Mouse (Mus musculus) MEL (cell line): ENCODE measurements around the gene Dohh. TPM values are rescaled to one million over a fixed set of nuclear protein-coding genes. Genes with fewer than 3 reads are reported as not detected.

Experiments
- DNase-seq: peaks from one replicate; pipeline ENCODE4 v3.0.0; 2011; ENCODE audit warnings: low read depth, low spot score
- H3K27ac ChIP-seq: 2 replicates; pipeline ENCODE4 v1.5.1; 2012; ENCODE audit warnings: low read depth, mild to moderate bottlenecking, control low read depth, low read length, moderate library complexity; ENCODE audit not compliant: control insufficient read depth
- H3K27me3 ChIP-seq, 2 experiments: fragments of 150-350 bp in 1 of 2; sonication (generic) in 1 of 2; 2 replicates each; pipeline ENCODE4 v1.6.1; 2012; ENCODE audit warnings: low read length in 2 of 2, mild to moderate bottlenecking in 2 of 2, improper control_type of control experiment in 1 of 2, moderate library complexity in 1 of 2; ENCODE audit not compliant: insufficient read depth in 2 of 2, control insufficient read depth in 1 of 2
- H3K36me3 ChIP-seq, 2 experiments: 2 replicates each; pipeline ENCODE4 v1.6.1; 2012 to 2014; ENCODE audit warnings: low read length in 2 of 2, improper control_type of control experiment in 1 of 2, inconsistent platforms in 1 of 2, mild to moderate bottlenecking in 1 of 2; ENCODE audit not compliant: insufficient read depth in 2 of 2, control insufficient read depth in 1 of 2
- H3K4me1 ChIP-seq, 2 experiments: fragments of 150-350 bp in 1 of 2; sonication (generic) in 1 of 2; 2 replicates each; pipeline ENCODE4 v1.6.1; 2012; ENCODE audit warnings: low read length in 2 of 2, improper control_type of control experiment in 1 of 2, mild to moderate bottlenecking in 1 of 2; ENCODE audit not compliant: insufficient read depth in 2 of 2, control insufficient read depth in 1 of 2
- H3K4me3 ChIP-seq, 2 experiments: fragments of 150-350 bp in 1 of 2; sonication (generic) in 1 of 2; 2 replicates each; pipeline ENCODE4 v1.5.1; 2012; ENCODE audit warnings: low read depth in 2 of 2, low read length in 2 of 2, mild to moderate bottlenecking in 2 of 2, moderate library complexity in 2 of 2, control low read depth in 1 of 2, improper control_type of control experiment in 1 of 2; ENCODE audit not compliant: control insufficient read depth in 1 of 2, insufficient read depth in 1 of 2
- H3K79me2 ChIP-seq: 2 replicates; pipeline ENCODE4 v1.6.1; 2012; ENCODE audit warnings: mild to moderate bottlenecking, low read length, moderate library complexity; ENCODE audit not compliant: control insufficient read depth, poor library complexity, insufficient read depth
- H3K9ac ChIP-seq: 2 replicates; pipeline ENCODE4 v1.6.1; 2012; ENCODE audit warnings: low read depth, mild to moderate bottlenecking, control low read depth, low read length, moderate library complexity; ENCODE audit not compliant: control insufficient read depth, poor library complexity, severe bottlenecking
- H3K9me3 ChIP-seq: fragments of 150-350 bp; sonication (generic); replicated peaks from 2 replicates; pipeline ENCODE4 v1.6.1; 2012; ENCODE audit warnings: mild to moderate bottlenecking, low read length, improper control_type of control experiment, moderate library complexity; ENCODE audit not compliant: insufficient read depth
- BHLHE40 ChIP-seq: IDR thresholded peaks from 2 replicates; pipeline ENCODE4 v1.6.1; 2012; ENCODE audit warnings: low read depth, mild to moderate bottlenecking, inconsistent platforms, low read length, improper control_type of control experiment, borderline replicate concordance
- CHD1 ChIP-seq: IDR thresholded peaks from 2 replicates; pipeline ENCODE4 v1.6.1; 2012; ENCODE audit warnings: low read depth, mild to moderate bottlenecking, inconsistent platforms, low read length, improper control_type of control experiment
- CHD2 ChIP-seq: IDR thresholded peaks from 2 replicates; pipeline ENCODE4 v1.6.1; 2011; ENCODE audit warnings: low read length, improper control_type of control experiment
- CTCF ChIP-seq, 3 experiments: IDR thresholded peaks in 2 of 3; conservative IDR thresholded peaks in 1 of 3; 2 replicates each; pipeline ENCODE4 v1.5.1; 2011 to 2012; ENCODE audit warnings: low read length in 3 of 3, low read depth in 2 of 3, mild to moderate bottlenecking in 2 of 3, improper control_type of control experiment in 1 of 3, inconsistent platforms in 1 of 3, mixed read lengths in 1 of 3, moderate library complexity in 1 of 3; ENCODE audit not compliant: control insufficient read depth in 1 of 3, insufficient read depth in 1 of 3, poor library complexity in 1 of 3, severe bottlenecking in 1 of 3
- E2F4 ChIP-seq: IDR thresholded peaks from 2 replicates; pipeline ENCODE4 v1.6.1; 2011; ENCODE audit warnings: low read depth, low read length, improper control_type of control experiment, borderline replicate concordance
- ELF1 ChIP-seq: IDR thresholded peaks from 2 replicates; pipeline ENCODE4 v1.6.1; 2014; ENCODE audit warnings: low read depth, mild to moderate bottlenecking, inconsistent platforms, low read length, improper control_type of control experiment, moderate library complexity
- EP300 ChIP-seq, 2 experiments: IDR thresholded peaks; 2 replicates each; pipeline ENCODE4 v1.6.1; 2011; ENCODE audit warnings: improper control_type of control experiment in 2 of 2, low read length in 2 of 2, low read depth in 1 of 2, mild to moderate bottlenecking in 1 of 2
- ETS1 ChIP-seq: IDR thresholded peaks from 2 replicates; pipeline ENCODE4 v1.6.1; 2012; ENCODE audit warnings: low read depth, mild to moderate bottlenecking, inconsistent platforms, low read length, improper control_type of control experiment, moderate library complexity
- GABPA ChIP-seq: IDR thresholded peaks from 2 replicates; pipeline ENCODE4 v1.6.1; 2012; ENCODE audit warnings: low read depth, mild to moderate bottlenecking, inconsistent platforms, low read length, improper control_type of control experiment, moderate library complexity
- GATA1 ChIP-seq: IDR thresholded peaks from 2 replicates; pipeline ENCODE4 v1.6.1; 2011; ENCODE audit warnings: low read depth, low read length, improper control_type of control experiment
- HCFC1 ChIP-seq: IDR thresholded peaks from 2 replicates; pipeline ENCODE4 v1.6.1; 2012; ENCODE audit warnings: low read depth, mild to moderate bottlenecking, inconsistent platforms, low read length, improper control_type of control experiment, moderate library complexity
- JUND ChIP-seq: IDR thresholded peaks from 2 replicates; pipeline ENCODE4 v1.6.1; 2011; ENCODE audit warnings: low read depth, mild to moderate bottlenecking, improper control_type of control experiment, low read length
- KAT2A ChIP-seq: conservative IDR thresholded peaks from 2 replicates; pipeline ENCODE4 v1.6.1; 2012; ENCODE audit warnings: low read depth, low read length, improper control_type of control experiment, inconsistent platforms
- MAFK ChIP-seq: IDR thresholded peaks from 2 replicates; pipeline ENCODE4 v1.6.1; 2011; ENCODE audit warnings: low read depth, mild to moderate bottlenecking, low read length, improper control_type of control experiment, borderline replicate concordance
- MAX ChIP-seq: IDR thresholded peaks from 2 replicates; pipeline ENCODE4 v1.6.1; 2011; ENCODE audit warnings: low read length, improper control_type of control experiment
- MAZ ChIP-seq: IDR thresholded peaks from 2 replicates; pipeline ENCODE4 v1.6.1; 2012; ENCODE audit warnings: low read depth, mild to moderate bottlenecking, inconsistent platforms, low read length, improper control_type of control experiment
- MXI1 ChIP-seq: IDR thresholded peaks from 2 replicates; pipeline ENCODE4 v1.6.1; 2011; ENCODE audit warnings: mild to moderate bottlenecking, low read depth, low read length, improper control_type of control experiment
- MYB ChIP-seq: IDR thresholded peaks from 2 replicates; pipeline ENCODE4 v1.6.1; 2011; ENCODE audit warnings: mild to moderate bottlenecking, low read depth, low read length, improper control_type of control experiment
- MYC ChIP-seq: IDR thresholded peaks from 2 replicates; pipeline ENCODE4 v1.6.1; 2011; ENCODE audit warnings: low read depth, mild to moderate bottlenecking, low read length, improper control_type of control experiment, moderate library complexity
- NELFE ChIP-seq: IDR thresholded peaks from 2 replicates; pipeline ENCODE4 v1.6.1; 2011; ENCODE audit warnings: low read depth, low read length, improper control_type of control experiment
- NRF1 ChIP-seq: IDR thresholded peaks from 2 replicates; pipeline ENCODE4 v1.6.1; 2014; ENCODE audit warnings: low read depth, mild to moderate bottlenecking, inconsistent platforms, low read length, improper control_type of control experiment, moderate library complexity; ENCODE audit not compliant: poor library complexity, insufficient read depth, severe bottlenecking
- POLR2A ChIP-seq, 2 experiments: IDR thresholded peaks; 2 replicates each; pipeline ENCODE4 v1.6.1; 2011 to 2012; ENCODE audit warnings: low read length in 2 of 2, mild to moderate bottlenecking in 2 of 2, control low read depth in 1 of 2, improper control_type of control experiment in 1 of 2, low read depth in 1 of 2, moderate library complexity in 1 of 2; ENCODE audit not compliant: control insufficient read depth in 1 of 2, insufficient read depth in 1 of 2, poor library complexity in 1 of 2
- POLR2AphosphoS2 ChIP-seq: IDR thresholded peaks from 2 replicates; pipeline ENCODE4 v1.6.1; 2011; ENCODE audit warnings: low read length, improper control_type of control experiment
- POLR2AphosphoS5 ChIP-seq: IDR thresholded peaks from 2 replicates; pipeline ENCODE4 v1.6.1; 2012; ENCODE audit warnings: low read depth, borderline replicate concordance, mild to moderate bottlenecking, inconsistent platforms, low read length, moderate library complexity, mixed read lengths
- RAD21 ChIP-seq: IDR thresholded peaks from 2 replicates; pipeline ENCODE4 v1.6.1; 2011; ENCODE audit warnings: mild to moderate bottlenecking, low read depth, low read length, improper control_type of control experiment
- RCOR1 ChIP-seq: IDR thresholded peaks from 2 replicates; pipeline ENCODE4 v1.6.1; 2012; ENCODE audit warnings: low read depth, mild to moderate bottlenecking, inconsistent platforms, low read length, improper control_type of control experiment
- SIN3A ChIP-seq: IDR thresholded peaks from 2 replicates; pipeline ENCODE4 v1.6.1; 2012; ENCODE audit warnings: low read length, improper control_type of control experiment, inconsistent platforms
- SMC3 ChIP-seq: IDR thresholded peaks from 2 replicates; pipeline ENCODE4 v1.6.1; 2011; ENCODE audit warnings: low read depth, low read length, improper control_type of control experiment
- TAL1 ChIP-seq: IDR thresholded peaks from 2 replicates; pipeline ENCODE4 v1.6.1; 2012; ENCODE audit warnings: mild to moderate bottlenecking, inconsistent platforms, low read length, moderate library complexity, mixed read lengths
- TCF12 ChIP-seq: IDR thresholded peaks from 2 replicates; pipeline ENCODE4 v1.6.1; 2014; ENCODE audit warnings: low read depth, mild to moderate bottlenecking, inconsistent platforms, low read length, improper control_type of control experiment, moderate library complexity
- UBTF ChIP-seq: IDR thresholded peaks from 2 replicates; pipeline ENCODE4 v1.6.1; 2012; ENCODE audit warnings: low read depth, mild to moderate bottlenecking, inconsistent platforms, low read length, improper control_type of control experiment, moderate library complexity, borderline replicate concordance; ENCODE audit not compliant: insufficient read depth
- USF1 ChIP-seq: IDR thresholded peaks from 2 replicates; pipeline ENCODE4 v1.6.1; 2014; ENCODE audit warnings: low read depth, mild to moderate bottlenecking, inconsistent platforms, low read length, improper control_type of control experiment, moderate library complexity
- USF2 ChIP-seq, 2 experiments: IDR thresholded peaks; 2 replicates each; pipeline ENCODE4 v1.6.1; 2011 to 2012; ENCODE audit warnings: improper control_type of control experiment in 2 of 2, low read length in 2 of 2, borderline replicate concordance in 1 of 2, inconsistent platforms in 1 of 2, low read depth in 1 of 2, mild to moderate bottlenecking in 1 of 2; ENCODE audit not compliant: insufficient read depth in 1 of 2
- ZC3H11A ChIP-seq: IDR thresholded peaks from 2 replicates; pipeline ENCODE4 v1.6.1; 2012; ENCODE audit warnings: low read depth, mild to moderate bottlenecking, inconsistent platforms, low read length, improper control_type of control experiment
- ZKSCAN1 ChIP-seq: IDR thresholded peaks from 2 replicates; pipeline ENCODE4 v1.6.1; 2012; ENCODE audit warnings: low read depth, mild to moderate bottlenecking, inconsistent platforms, low read length, improper control_type of control experiment, moderate library complexity
- ZMIZ1 ChIP-seq: IDR thresholded peaks from 2 replicates; pipeline ENCODE4 v1.6.1; 2012; ENCODE audit warnings: low read depth, mild to moderate bottlenecking, inconsistent platforms, low read length, improper control_type of control experiment, moderate library complexity
- ZNF384 ChIP-seq: IDR thresholded peaks from 2 replicates; pipeline ENCODE4 v1.6.1; 2012; ENCODE audit warnings: low read depth, mild to moderate bottlenecking, inconsistent platforms, low read length, improper control_type of control experiment
- polyA plus RNA-seq, 2 experiments: library from polyadenylated mRNA; stranded (reverse) in 1 of 2; unstranded in 1 of 2; fragments of >175 nt in 1 of 2; fragments of >200 nt in 1 of 2; gene quantifications; 2 replicates each; pipeline versions ENCODE4 v1.2.1 to v1.2.4; 2012; ENCODE audit warnings: low replicate concordance in 2 of 2, low read depth in 1 of 2; ENCODE audit not compliant: insufficient read length in 2 of 2, insufficient read depth in 1 of 2, missing spikeins in 1 of 2
- total RNA-seq: library from RNA; depleted of rRNA; stranded (reverse); fragments of 300-350 nt; gene quantifications from 2 replicates; pipeline ENCODE4 v1.2.3, GENCODE M21; 2012

Dohh gene
- total and polyA plus RNA-seq, 3 experiments = 145 to 153 TPM; not detected in 1

GRCm38 (mm10) chr10:81365073-81365472 lies 19.2 kb upstream of the Dohh start:
- Histone ChIP-seq H3K27ac (no peak overlapping the region), H3K4me1 (peaks cover 0 to 5% of the 10 kb centered on the region in 2 experiments; a peak in 1 of 4 replicates), H3K9me3 (no peaks in the 10 kb centered on the region), H3K36me3 (peaks cover 0 to 3% of the 10 kb centered on the region in 2 experiments; a peak in 1 of 4 replicates), H3K9ac (no peak overlapping the region), H3K27me3 (no peaks in the 10 kb centered on the region), H3K4me3 (no peak overlapping the region), H3K79me2 (no peaks in the 10 kb centered on the region)
- DNase-seq = no peak
- no peak for TF ChIP-seq GATA1
- no peak for TF ChIP-seq SMC3
- no peak for TF ChIP-seq NRF1
- TF ChIP-seq ZNF384 = no peak
- TF ChIP-seq GABPA = no peak
- TF ChIP-seq CTCF (IDR thresholded peaks at IDR 0.05 in 2 of 3, conservative IDR thresholded peaks at IDR 0.05 in 1 of 3; ENCODE audit: control insufficient read depth in 1 of 3, insufficient read depth in 1 of 3, low read depth in 2 of 3, low read length in 3 of 3, poor library complexity in 1 of 3, severe bottlenecking in 1 of 3) = no peak
- no peak for TF ChIP-seq MYC
- peak; percentile 48; the same call in 1 of the 2 replicates for TF ChIP-seq POLR2AphosphoS2
- no peak for TF ChIP-seq ELF1
- no peak for TF ChIP-seq UBTF
- TF ChIP-seq USF2 (IDR thresholded peaks at IDR 0.05; ENCODE audit: borderline replicate concordance in 1 of 2, insufficient read depth in 1 of 2, low read depth in 1 of 2, low read length in 2 of 2) = no peak
- TF ChIP-seq E2F4 = no peak
- no peak for TF ChIP-seq KAT2A
- TF ChIP-seq MAFK = no peak
- 0 out of 2 replicates have a peak, but pooled peaks have one; percentile 17 for TF ChIP-seq MAZ
- no peak; the same call in 1 of the 2 replicates for TF ChIP-seq ZKSCAN1
- no peak for TF ChIP-seq RAD21
- TF ChIP-seq ZC3H11A = no peak
- TF ChIP-seq EP300 (IDR thresholded peaks at IDR 0.05; ENCODE audit: low read depth in 1 of 2, low read length in 2 of 2) = no peak
- TF ChIP-seq TAL1 = no peak
- peak; percentile 83; the same call in 1 of the 2 replicates for TF ChIP-seq POLR2AphosphoS5
- no peak for TF ChIP-seq MXI1
- TF ChIP-seq USF1 = no peak
- no peak for TF ChIP-seq HCFC1
- peak; percentile 41; the same call in 1 of the 2 replicates for TF ChIP-seq NELFE
- no peak for TF ChIP-seq MYB
- TF ChIP-seq POLR2A (IDR thresholded peaks at IDR 0.05; ENCODE audit: control insufficient read depth in 1 of 2, insufficient read depth in 1 of 2, low read depth in 1 of 2, low read length in 2 of 2, poor library complexity in 1 of 2) = no peak; a peak in 1 of 4 replicates
- TF ChIP-seq BHLHE40 = no peak
- no peak for TF ChIP-seq JUND
- TF ChIP-seq SIN3A = no peak
- no peak for TF ChIP-seq TCF12
- TF ChIP-seq ETS1 = no peak
- TF ChIP-seq RCOR1 = no peak
- no peak for TF ChIP-seq CHD1
- no peak for TF ChIP-seq MAX
- TF ChIP-seq CHD2 = peak; percentile 49; the same call in 1 of the 2 replicates
- TF ChIP-seq ZMIZ1 = no peak
